Mouse (Mus musculus) CD8-positive naive resting alpha-beta T cell, adult 57 days (primary cell): ENCODE measurements around the gene Flnc. TPM values are rescaled to one million over a fixed set of nuclear protein-coding genes. Genes with fewer than 3 reads are reported as not detected.

Experiments used
- total RNA-seq: library from RNA; stranded (reverse); gene quantifications from one replicate; pipeline ENCODE4 v1.2.4, GENCODE M21; 2023

The Flnc gene
- total RNA-seq, result 0.06 TPM

DNA sequence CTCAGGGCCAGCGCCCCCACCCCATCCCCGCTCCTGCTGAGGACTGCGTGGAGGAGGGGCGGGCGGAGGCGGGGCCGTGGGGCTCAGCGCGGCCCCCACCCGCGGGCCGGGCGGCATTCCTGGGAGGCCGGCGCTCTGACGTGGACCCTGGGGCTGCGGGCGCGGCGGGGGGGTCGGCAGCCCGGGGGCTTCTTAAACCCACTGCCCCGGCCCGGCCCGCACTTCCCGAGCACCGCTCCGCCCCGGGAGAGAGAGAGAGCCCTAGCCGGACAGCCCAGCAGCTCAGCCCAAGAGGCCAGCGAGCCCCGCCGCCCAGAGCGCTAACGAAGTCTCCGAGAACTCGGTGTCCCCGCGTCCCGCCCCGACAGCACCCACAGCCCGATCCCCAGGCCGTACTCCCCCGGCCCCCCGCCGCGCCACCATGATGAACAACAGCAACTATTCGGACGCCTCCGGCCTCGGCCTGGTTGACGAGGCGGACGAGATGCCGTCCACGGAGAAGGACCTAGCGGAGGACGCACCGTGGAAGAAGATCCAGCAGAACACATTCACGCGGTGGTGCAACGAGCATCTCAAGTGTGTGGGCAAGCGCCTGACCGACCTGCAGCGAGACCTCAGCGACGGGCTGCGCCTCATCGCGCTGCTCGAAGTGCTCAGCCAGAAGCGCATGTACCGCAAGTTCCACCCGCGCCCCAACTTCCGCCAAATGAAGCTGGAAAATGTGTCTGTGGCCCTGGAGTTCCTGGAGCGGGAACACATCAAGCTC is at the start of gene Flnc:
Flnc (plus strand) TSS at position 219 of the 766 bp plus-strand sequence.

DNA sequence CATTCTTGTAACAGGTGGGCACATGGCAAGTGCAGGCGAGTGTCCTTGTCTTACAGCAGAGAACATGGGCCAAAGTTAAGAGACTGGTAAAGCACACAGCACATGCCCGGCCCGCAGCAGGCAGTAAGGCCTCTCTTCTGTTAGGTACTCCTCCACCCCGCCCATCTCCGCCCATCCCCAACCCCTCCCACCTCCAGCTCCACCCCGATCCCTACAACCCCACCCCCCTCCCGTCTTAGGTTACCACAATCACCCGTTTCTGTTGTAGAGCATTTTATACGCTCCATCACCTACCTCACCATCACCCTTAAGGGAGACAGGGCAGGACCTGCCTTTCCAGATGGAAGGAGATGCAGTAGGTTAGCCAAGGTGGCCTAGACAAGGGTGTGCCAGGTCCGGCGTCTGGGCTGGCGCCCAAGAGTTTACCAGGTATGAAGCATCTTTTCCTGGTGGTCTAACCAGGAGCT is 45.0 kb upstream of the Flnc start, which contains the start of gene Opn1sw:
Opn1sw (minus strand) TSS at position 417 of the 467 bp plus-strand sequence.

DNA sequence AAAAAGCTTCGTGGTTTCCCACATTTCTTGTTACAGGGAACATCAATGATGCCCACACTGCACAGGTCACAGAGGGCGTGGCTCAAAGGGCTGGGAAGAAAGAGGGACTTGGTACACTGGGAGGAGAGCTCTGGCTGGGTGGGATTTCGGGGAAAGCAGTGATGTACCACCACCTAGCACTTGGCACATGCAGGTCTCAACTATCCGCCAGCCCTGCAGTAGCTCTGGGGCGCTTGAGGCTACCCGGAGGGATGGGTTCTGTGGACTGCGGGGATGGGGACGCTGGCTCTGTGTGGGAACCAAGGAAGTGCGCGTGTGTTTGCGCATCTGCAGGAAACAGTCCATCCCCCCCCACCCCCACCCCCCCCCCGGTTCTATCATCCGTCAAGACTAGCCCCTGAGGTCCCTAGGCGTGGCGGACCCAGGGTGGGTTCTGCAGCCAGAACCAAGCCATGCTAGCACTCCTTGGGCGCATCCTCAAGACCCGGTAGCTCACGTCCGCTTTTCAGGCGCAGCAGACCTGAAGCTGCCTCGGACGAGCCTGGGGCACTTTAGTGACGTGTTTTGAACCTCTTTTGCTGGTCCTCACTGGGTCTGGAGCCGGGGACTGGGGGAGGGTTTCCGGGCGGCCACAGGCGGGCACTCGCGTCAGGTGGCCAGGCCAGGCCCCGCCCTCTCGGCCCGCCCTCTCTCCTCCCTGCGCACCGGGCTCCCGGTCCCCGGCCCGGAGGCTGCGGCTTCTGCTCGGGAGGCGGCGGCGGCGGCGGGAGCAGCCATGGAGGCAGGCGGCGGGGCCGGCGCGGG is 36.9 kb upstream of the Flnc start, which contains the start of gene Ccdc136:
Ccdc136 (plus strand) TSS at position 400 of the 804 bp plus-strand sequence.

DNA sequence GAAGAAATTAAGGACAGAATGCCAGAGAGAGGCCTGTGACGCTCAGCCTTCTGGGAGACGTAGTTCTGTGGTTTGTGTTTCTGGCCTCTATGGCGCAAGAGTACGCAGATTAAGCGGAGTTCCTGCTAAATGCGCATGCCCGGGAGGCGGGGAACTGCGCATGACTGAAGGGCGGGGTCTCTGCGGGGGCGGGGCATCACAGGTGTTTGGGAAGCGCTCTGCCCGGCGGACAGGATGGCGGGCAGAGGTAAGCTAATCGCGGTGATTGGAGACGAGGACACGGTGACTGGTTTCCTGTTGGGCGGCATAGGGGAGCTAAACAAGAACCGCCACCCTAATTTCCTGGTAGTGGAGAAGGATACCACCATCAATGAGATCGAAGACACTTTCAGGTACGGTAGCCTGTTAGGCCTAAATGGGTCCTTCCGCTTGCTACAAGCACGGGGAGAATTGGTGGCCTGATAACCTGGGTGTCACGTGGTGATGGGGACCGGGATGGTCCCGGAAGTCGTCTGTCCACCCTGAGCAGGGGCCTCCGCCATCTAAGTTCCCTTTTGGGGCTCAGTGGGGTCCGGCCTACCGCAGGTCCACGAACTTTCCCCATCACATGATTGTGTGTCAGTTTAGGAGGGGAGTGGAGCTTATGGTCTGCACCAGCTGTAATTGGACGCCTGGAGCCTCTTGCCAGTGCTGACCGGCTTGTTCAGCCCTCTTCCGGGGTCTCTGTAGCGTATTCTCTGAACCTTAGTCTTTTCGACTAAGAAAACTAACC is 34.7 kb downstream of the Flnc start, which contains the start of gene Atp6v1f:
Atp6v1f (plus strand) TSS at position 136 of the 772 bp plus-strand sequence.

DNA sequence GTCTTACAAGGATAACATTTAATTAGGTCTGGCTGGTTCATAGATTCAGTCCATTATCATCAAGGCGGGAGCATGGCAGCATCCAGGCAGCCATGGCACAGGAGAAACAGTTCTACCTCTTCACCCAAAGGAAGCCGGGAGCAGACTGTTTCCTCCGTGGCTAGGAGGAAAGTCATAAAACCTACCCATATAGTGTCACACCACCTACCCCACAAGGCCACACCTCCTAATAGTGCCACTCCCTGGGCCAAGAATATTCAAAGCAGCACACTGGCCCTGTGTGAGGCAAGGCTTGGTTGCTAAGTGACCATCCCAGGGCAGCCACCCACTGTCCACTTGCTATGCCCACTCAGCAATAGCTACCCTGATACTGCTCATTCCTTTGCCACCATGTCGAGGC is 38.1 kb downstream of the Flnc start, which contains the start of gene Atp6v1fnb:
Atp6v1fnb (plus strand) TSS at position 301 of the 400 bp plus-strand sequence.

DNA sequence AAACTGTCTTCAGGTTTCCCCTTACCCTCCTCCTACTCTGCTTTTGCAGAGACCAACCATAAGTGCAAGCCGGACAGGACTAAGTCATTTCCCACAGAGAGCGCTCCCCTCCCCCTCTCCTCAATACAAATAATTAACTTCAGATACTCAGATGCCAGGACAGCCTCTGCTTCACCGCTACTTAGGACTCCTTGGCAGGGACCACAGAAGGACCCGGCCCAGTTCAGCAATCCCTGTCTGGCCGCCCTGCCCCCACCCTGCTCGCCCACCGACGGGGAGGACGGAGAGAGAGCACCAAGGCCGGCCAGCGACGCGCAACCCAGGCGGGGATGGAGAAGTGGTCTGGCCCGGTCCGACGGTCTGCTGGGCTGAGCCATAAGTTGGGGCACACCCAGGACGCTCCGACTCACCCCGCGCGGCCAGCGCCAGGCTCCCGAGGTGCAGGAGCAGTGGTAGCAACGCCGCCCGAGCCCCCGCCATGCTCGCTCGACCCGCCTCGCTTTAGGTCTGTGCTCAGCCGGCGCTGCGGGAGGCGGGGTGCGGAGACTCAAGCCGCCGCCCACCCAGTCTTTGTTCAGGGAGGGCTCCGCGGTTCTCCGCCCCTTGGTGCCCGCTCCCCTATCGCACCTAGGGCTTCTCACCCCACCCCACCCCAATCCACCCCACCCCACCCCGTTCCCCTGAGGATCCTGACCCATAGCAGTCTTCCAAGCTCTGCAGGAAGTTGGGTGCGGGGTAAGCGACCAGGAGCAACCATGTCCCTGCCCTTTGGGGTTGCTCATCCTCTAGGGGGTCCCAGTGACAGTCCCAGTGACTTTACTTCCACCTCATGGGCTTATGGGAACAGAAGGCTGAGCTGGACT is 74.6 kb downstream of the Flnc start, which contains the start of gene Kcp:
Kcp (minus strand) TSS at position 506 of the 863 bp plus-strand sequence.

Other genes starting within 250 kb of the Flnc start
- gene Impdh1, start 216.9 kb upstream of the Flnc start, total RNA-seq, result 138 TPM
- gene Hilpda, start 160.8 kb upstream of the Flnc start, total RNA-seq, result 17.2 TPM
- 0.98 TPM for gene Fam71f2, start 153.7 kb upstream of the Flnc start, total RNA-seq
- not detected for gene Fam71f1, start 114.1 kb upstream of the Flnc start, total RNA-seq
- 54.5 TPM for gene Calu, start 85.2 kb upstream of the Flnc start, total RNA-seq
- not detected for gene Opn1sw, start 44.8 kb upstream of the Flnc start, total RNA-seq
- gene Ccdc136, start 36.9 kb upstream of the Flnc start, total RNA-seq, result not detected
- 154 TPM for gene Atp6v1f, start 34.5 kb downstream of the Flnc start, total RNA-seq
- 8.5 TPM for gene Atp6v1fnb, start 38.2 kb downstream of the Flnc start, total RNA-seq
- not detected for gene Kcp, start 74.7 kb downstream of the Flnc start, total RNA-seq
- 16.3 TPM for gene Irf5, start 93.4 kb downstream of the Flnc start, total RNA-seq
- gene Tnpo3, start 176.6 kb downstream of the Flnc start, total RNA-seq, result 97.9 TPM